Mouse (Mus musculus): ENCODE results near the gene Msl1.

DNA sequence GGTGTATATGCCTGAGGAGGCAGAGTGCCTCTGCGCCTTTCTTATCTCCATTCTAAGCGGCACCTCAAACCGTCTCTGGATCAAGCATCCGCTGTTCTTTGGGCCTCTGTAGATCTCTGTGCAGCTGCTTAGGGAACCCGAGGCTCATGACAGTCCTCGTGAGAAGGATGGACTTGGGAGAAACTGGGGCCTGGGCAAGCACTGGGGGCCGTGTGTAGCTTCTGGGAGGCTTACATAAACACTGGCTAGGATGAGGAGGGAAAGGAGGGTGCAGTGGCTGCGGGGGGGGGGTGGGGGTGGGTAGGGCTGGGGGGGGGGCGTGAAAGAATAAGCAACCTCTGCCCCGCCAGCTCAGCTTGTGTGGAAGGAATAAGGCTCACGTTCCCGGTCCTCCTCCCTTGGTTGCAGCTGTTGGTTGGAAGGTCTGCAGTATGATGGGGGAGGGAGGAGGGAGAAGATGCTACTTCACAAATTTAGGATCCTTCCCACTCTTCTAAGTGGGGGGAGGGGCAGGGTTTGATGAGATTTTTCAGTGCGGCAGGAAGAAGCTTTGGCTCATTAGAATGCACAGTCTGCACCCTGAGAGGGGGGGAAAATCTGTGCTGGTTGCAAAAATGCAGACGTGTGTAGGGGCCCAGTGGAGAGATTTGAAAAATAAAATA, 13.3 kb upstream of the Msl1 start:
- TF ChIP-seq POLR2A (IDR thresholded peaks at IDR 0.05; ENCODE audit: low read depth, low read length) (no peak), CTCF (conservative IDR thresholded peaks at IDR 0.05; ENCODE audit: insufficient read depth, insufficient read length, low read depth, low read length) (no peak)

All from kidney, adult 2 months (tissue).